Mouse (Mus musculus) erythroblast, embryonic 14.5 days (primary cell): ENCODE results near the gene Slc35f6.

Experiments
- GATA1 ChIP-seq: IDR thresholded peaks from 2 replicates; pipeline ENCODE4 v1.6.1; 2012; ENCODE audit warnings: low read length, inconsistent platforms, mixed read lengths
- TAL1 ChIP-seq: IDR thresholded peaks from 3 replicates; pipeline ENCODE4 v1.6.1; 2012; ENCODE audit warnings: low read length, inconsistent platforms, mixed read lengths

DNA sequence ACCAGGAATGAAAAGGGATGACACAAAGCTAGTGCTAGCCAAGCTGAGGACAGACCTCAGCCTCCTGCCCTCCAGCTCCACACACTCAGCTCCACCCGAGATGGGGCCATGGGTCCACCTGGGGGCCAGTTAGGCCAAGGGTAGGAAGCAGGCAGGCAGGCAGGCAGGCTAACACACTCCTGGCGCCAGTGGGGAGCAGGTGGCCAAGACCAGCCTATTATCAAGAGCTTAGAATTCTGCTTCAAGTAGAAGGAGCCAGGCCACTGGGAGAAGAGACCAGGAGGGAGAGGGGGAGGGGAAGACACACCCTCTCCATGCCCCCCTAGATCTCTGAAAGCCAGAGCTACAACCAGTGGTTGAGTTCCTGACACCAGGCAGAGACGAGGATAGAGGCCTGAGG is 31.1 kb upstream of the Slc35f6 start:
- TF ChIP-seq GATA1 (no peak), TAL1 (no peak)
